Mouse (Mus musculus) forebrain, postnatal 0 days (tissue): ENCODE measurements around the gene Ccdc40. TPM values are rescaled to one million over a fixed set of nuclear protein-coding genes. Genes with fewer than 3 reads are reported as not detected.

Experiments
- ATAC-seq: fragments of 200-750 bp; cut with Nextera tagmentation; 2 replicates; pipeline ENCODE4 v1.8.0; 2017; ENCODE audit warnings: mild to moderate bottlenecking, moderate library complexity
- DNase-seq: peaks from one replicate; pipeline ENCODE4 v3.0.0-alpha.2; 2015
- H3K27ac ChIP-seq: fragments of 300-500 bp; sonication (generic); 2 replicates; pipeline ENCODE4 v1.5.1; 2014; ENCODE audit warnings: low read depth, mild to moderate bottlenecking, antibody characterized with exemption, low read length, moderate library complexity, mixed read lengths
- H3K27me3 ChIP-seq: fragments of 300-500 bp; sonication (generic); 2 replicates; pipeline ENCODE4 v1.6.1; 2014; ENCODE audit warnings: mild to moderate bottlenecking, low read length, mixed read lengths; ENCODE audit not compliant: insufficient read depth
- H3K36me3 ChIP-seq: fragments of 300-500 bp; sonication (generic); 2 replicates; pipeline ENCODE4 v1.6.1; 2014; ENCODE audit warnings: mild to moderate bottlenecking, moderate library complexity; ENCODE audit not compliant: insufficient read depth
- H3K4me1 ChIP-seq: fragments of 300-500 bp; sonication (generic); 2 replicates; pipeline ENCODE4 v1.6.1; 2014; ENCODE audit warnings: antibody characterized with exemption; ENCODE audit not compliant: insufficient read depth
- H3K4me2 ChIP-seq: fragments of 300-500 bp; sonication (generic); 2 replicates; pipeline ENCODE4 v1.6.1; 2014; ENCODE audit warnings: low read depth, mild to moderate bottlenecking, moderate library complexity
- H3K4me3 ChIP-seq: fragments of 300-500 bp; sonication (generic); 2 replicates; pipeline ENCODE4 v1.5.1; 2014; ENCODE audit warnings: low read depth, low read length, mixed read lengths
- H3K9ac ChIP-seq: fragments of 300-500 bp; sonication (generic); 2 replicates; pipeline ENCODE4 v1.6.1; 2014; ENCODE audit warnings: mild to moderate bottlenecking
- H3K9me3 ChIP-seq: fragments of 300-500 bp; sonication (generic); 2 replicates; pipeline ENCODE4 v1.6.1; 2016; ENCODE audit warnings: low read length
- CTCF ChIP-seq: sonication (generic); IDR thresholded peaks from 2 replicates; pipeline ENCODE4 v1.5.1; 2016; ENCODE audit warnings: antibody characterized with exemption, control low read depth, low read depth
- WGBS: fragments of 180-500 bp; shearing (Covaris S2); extraction: QIAGEN DNeasy Blood & Tissue Kit; methylation state at CpG from one replicate; pipeline ENCODE4 v1.1.7; 2014; 5-methylcytosine and 5-hydroxymethylcytosine counted together
- polyA plus RNA-seq: library from polyadenylated mRNA; unstranded; fragments of >200 nt; fragmentation: Nextera tagmentation; extraction: Ambion mirVana; gene quantifications from 2 replicates; pipeline ENCODE4 v1.2.1, GENCODE M21; 2015
- total RNA-seq: library from RNA; depleted of rRNA; stranded (reverse); fragments of >200 nt; gene quantifications from 2 replicates; pipeline ENCODE4 v1.2.3, GENCODE M21; 2014

Gene Ccdc40
- total and polyA plus RNA-seq, 2 experiments from 2014 or later = 11.8 to 14.6 TPM

- 2% methylated on average over 31 of the region's 31 CpGs for WGBS
- TF ChIP-seq CTCF = no peak; the same call in 1 of the 2 replicates
- Histone ChIP-seq H3K9me3 (no peaks in the 10 kb centered on the region), H3K36me3 (peaks cover 25% of the 10 kb centered on the region), H3K4me1 (peaks cover 14% of the 10 kb centered on the region; the same call in 1 of the 2 replicates), H3K27ac (peak overlapping the region; percentile 98), H3K4me2 (peak overlapping the region; percentile 78), H3K4me3 (peak overlapping the region; percentile 75), H3K9ac (peak overlapping the region; percentile 85), H3K27me3 (no peaks in the 10 kb centered on the region; the same call in 1 of the 2 replicates)
- ATAC-seq (peak; percentile 5; the same call in 1 of the 2 replicates), DNase-seq (no peak)
These were observed 72.0 kb downstream of the Ccdc40 start for GRCm38 (mm10) chr11:119300246-119300935.

- H3K9me3 ChIP-seq = no peaks in the 10 kb centered on the region
- no peak overlapping the region for H3K4me3 ChIP-seq
- peaks cover 19% of the 10 kb centered on the region for H3K36me3 ChIP-seq
- H3K27ac ChIP-seq = no peak overlapping the region
- H3K27me3 ChIP-seq = no peaks in the 10 kb centered on the region; the same call in 1 of the 2 replicates
- ATAC-seq = no peak
- WGBS = 23% methylated on average over 2 of the region's 2 CpGs
- no peak overlapping the region for H3K9ac ChIP-seq
- DNase-seq = no peak
- TF ChIP-seq CTCF = no peak
- H3K4me1 ChIP-seq = peaks cover 14% of the 10 kb centered on the region; the same call in 1 of the 2 replicates
- peak overlapping the region; percentile 78; the same call in 1 of the 2 replicates for H3K4me2 ChIP-seq
These were observed 72.6 kb downstream of the Ccdc40 start for GRCm38 (mm10) chr11:119300986-119301385.

- Histone ChIP-seq H3K9ac (no peak overlapping the region), H3K27ac (no peak overlapping the region), H3K27me3 (no peaks in the 10 kb centered on the region; the same call in 1 of the 2 replicates), H3K36me3 (no peaks in the 10 kb centered on the region), H3K4me2 (no peak overlapping the region), H3K4me3 (no peak overlapping the region), H3K4me1 (peaks cover 6% of the 10 kb centered on the region; the same call in 1 of the 2 replicates), H3K9me3 (no peaks in the 10 kb centered on the region)
- 46% methylated on average over 16 of the region's 16 CpGs for WGBS
- DNase-seq (peak; percentile 66), ATAC-seq (peak; percentile 47)
- TF ChIP-seq CTCF = peak; percentile 88
These were observed 76.7 kb downstream of the Ccdc40 start for GRCm38 (mm10) chr11:119304904-119305712.

GRCm38 (mm10) chr11:119306762-119307657 is 78.6 kb downstream of the Ccdc40 start:
- Histone ChIP-seq H3K36me3 (no peaks in the 10 kb centered on the region), H3K27ac (no peak overlapping the region), H3K9me3 (no peaks in the 10 kb centered on the region), H3K9ac (no peak overlapping the region), H3K4me3 (no peak overlapping the region), H3K27me3 (no peaks in the 10 kb centered on the region; the same call in 1 of the 2 replicates), H3K4me2 (no peak overlapping the region), H3K4me1 (no peaks in the 10 kb centered on the region)
- ATAC-seq (no peak), DNase-seq (no peak)
- TF ChIP-seq CTCF = no peak
- WGBS = 61% methylated on average over 13 of the region's 13 CpGs

- Histone ChIP-seq H3K9me3 (no peaks in the 10 kb centered on the region), H3K4me2 (no peak within 1 kb of the TSS), H3K4me3 (no peak within 1 kb of the TSS), H3K27ac (no peak within 1 kb of the TSS), H3K9ac (no peak within 1 kb of the TSS), H3K27me3 (no peaks in the 10 kb centered on the region; the same call in 1 of the 2 replicates), H3K4me1 (no peaks in the 10 kb centered on the region), H3K36me3 (no peaks in the 10 kb centered on the region)
- 71% methylated on average over 1 of the region's 1 CpGs for WGBS
- no peak for TF ChIP-seq CTCF
- no peak for ATAC-seq
- DNase-seq = no peak
These were observed 79.2 kb downstream of the Ccdc40 start, which contains the start of gene Card14 for GRCm38 (mm10) chr11:119307658-119307867. Gene Card14 (plus strand): TSS chr11:119307768.

- WGBS = 35% methylated on average over 11 of the region's 11 CpGs
- no peak for ATAC-seq
- H3K4me2 ChIP-seq = no peak overlapping the region
- TF ChIP-seq CTCF = no peak
- H3K4me1 ChIP-seq = no peaks in the 10 kb centered on the region
- H3K9ac ChIP-seq = no peak overlapping the region
- no peak overlapping the region for H3K27ac ChIP-seq
- DNase-seq = no peak
- no peaks in the 10 kb centered on the region for H3K9me3 ChIP-seq
- no peak overlapping the region for H3K4me3 ChIP-seq
- H3K36me3 ChIP-seq = no peaks in the 10 kb centered on the region
- no peaks in the 10 kb centered on the region; the same call in 1 of the 2 replicates for H3K27me3 ChIP-seq
These were observed 79.5 kb downstream of the Ccdc40 start for GRCm38 (mm10) chr11:119307916-119308315.
